Mouse (Mus musculus): Measurements from ENCODE around the gene Tnf.

DNA sequence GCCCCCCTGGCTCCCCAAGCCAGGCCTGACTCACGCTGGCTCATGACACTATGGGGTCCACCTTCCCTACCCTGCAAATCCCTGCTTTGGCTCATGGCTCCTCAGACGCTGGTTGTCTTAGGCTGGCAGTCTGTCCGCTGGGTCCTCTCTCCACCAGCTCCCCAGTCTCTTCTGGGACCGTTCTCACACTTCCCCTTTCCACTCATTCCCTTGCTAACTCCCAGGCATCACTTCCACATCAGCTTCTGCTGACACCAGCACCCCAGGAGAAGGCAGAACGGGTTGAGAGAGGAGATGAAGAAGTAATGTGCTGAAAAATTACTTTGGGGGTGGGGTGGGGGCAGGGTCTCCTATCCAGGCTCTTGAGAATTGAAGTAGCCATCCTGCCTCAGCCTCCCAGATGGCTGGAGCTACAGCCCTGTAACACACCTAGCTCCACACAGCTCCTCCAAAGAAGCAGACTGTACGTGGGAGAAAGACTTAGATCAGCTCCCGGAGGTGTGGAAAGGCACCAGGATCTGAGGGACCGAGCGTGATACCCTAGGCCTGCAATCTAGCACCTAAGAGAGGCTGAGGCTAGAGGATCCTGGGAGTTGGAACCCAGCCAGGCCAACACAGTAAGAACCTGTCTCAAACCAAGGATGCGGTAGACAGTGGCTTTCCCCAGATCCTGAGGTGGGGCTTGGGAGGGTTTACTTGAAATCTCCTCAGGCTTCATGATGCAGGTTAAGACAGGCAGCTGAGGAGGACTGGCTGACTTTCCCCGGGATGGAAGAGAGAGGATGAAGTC lies 29.2 kb downstream of the Tnf start:
- TF ChIP-seq GATA1 (IDR thresholded peaks at IDR 0.05; ENCODE audit: borderline replicate concordance, low read length) (no peak), FLI1 (IDR thresholded peaks at IDR 0.05; ENCODE audit: low read length) (no peak)

Data from megakaryocyte, embryonic 14.5 days (primary cell).